Mouse (Mus musculus): ENCODE results near the gene Nptx2. TPM values are rescaled to one million over a fixed set of nuclear protein-coding genes. Genes with fewer than 3 reads are reported as not detected.

The Nptx2 gene
- 100 to 1,000 TPM; 125 to 133 TPM for total RNA-seq (2021)
- long read RNA-seq, experiment 1, transcript Nptx2-201 (5 exons, 2,536 nt), result major isoform, 97 of 108 reads
- long read RNA-seq, experiment 1, partial matches to known transcripts, result 9 of 108 reads
- long read RNA-seq, experiment 1, other reads (novel, unspliced or antisense), result 2 of 108 reads
- long read RNA-seq, experiment 2, transcript Nptx2-201 (5 exons, 2,536 nt), result major isoform, 74 of 85 reads
- long read RNA-seq, experiment 2, partial matches to known transcripts, result 6 of 85 reads
- long read RNA-seq, experiment 2, other reads (novel, unspliced or antisense), result 5 of 85 reads

DNA sequence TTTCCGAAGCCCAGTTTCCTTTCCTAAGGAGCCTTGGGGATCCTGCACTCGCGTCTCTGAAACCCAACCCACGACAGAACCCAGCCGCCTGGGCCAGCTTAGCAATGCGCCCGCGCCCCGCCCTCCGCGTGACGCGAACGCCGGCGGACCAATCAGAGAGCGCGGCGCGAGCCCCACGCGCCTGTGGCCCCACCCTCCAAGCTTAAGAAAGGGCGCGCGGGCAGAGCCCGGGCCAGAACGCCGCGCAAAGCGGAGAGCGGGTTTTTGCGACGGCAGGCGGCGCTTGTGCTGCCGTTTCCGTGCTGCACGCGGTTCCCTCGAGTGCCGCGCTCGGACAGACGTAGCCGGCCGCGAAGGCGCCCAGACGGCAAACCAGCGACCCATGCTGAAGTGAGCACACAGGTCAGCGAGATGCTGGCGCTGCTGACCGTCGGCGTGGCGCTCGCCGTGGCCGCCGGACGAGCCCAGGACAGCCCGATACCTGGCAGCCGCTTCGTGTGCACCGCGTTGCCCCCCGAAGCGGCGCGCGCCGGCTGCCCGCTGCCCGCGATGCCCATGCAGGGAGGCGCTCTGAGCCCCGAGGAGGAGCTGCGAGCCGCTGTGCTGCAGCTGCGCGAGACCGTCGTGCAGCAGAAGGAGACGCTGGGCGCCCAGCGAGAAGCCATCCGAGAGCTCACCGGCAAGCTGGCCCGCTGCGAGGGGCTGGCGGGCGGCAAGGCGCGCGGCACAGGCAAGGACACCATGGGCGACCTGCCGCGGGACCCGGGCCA is at the start of gene Nptx2:
Gene Nptx2 (plus strand): TSS at position 250 of the 770 bp plus-strand sequence.
- Histone ChIP-seq H3K4me3 (peak within 1 kb of the TSS; percentile 53), H3K27ac (peak within 1 kb of the TSS; percentile 70)
- peak; percentile 24 for TF ChIP-seq CTCF (IDR thresholded peaks at IDR 0.05)
- intact Hi-C loops (cut with DNase I), result loop anchor here (2.0 to 5.0 kb wide), 2 partner anchors 76 to 175 kb away; no protein-coding TSS in a partner anchor
- DNase-seq (ENCODE audit: extremely low spot score in 1 of 2, low spot score in 2 of 2), result peak; percentile 88 to 91

DNA sequence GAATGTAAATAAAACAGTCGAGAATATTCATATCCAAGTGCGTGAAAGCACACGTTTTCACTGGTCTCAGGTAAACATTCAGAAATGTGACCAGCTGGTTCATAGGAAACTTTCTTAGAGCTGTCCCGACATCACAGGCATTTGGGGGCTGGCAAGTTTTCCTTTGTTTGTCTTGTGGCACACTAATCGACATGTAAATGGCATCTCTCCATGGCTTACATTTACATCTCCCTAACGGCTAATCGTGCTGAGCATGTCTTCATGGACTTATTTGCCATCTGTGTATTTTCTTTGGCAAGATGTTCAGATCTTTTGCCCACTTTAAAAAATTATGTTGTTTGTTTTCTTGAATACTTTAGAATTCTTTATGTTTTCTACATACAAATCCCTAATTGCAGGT is 49.2 kb upstream of the Nptx2 start:
- TF ChIP-seq CTCF (IDR thresholded peaks at IDR 0.05), result no peak
- intact Hi-C loops (cut with DNase I), result no loop called here
- H3K27ac ChIP-seq, result no peak overlapping the region
- H3K4me3 ChIP-seq, result no peak overlapping the region
- no peak for DNase-seq (ENCODE audit: extremely low spot score in 1 of 2, low spot score in 2 of 2)

DNA sequence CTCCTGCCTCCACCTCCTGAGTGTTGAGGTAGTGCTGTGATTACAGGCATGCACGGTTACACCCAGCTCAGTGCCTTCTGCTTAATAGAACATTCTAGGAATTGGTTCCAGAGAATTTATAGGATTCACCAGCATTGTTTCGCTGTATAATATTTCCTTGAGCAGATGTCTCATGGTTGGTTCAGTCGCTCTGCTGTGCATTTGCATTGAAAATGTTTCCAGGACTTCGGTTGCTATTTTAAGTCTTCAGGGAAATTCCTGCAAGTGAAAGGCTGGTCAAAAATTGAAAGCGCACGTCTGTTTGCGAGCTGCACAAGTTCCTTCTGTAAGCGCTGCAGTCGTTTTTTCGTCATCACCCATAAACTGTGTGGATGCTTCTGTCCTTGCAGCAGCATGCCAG is 41.5 kb upstream of the Nptx2 start:
- no peak for TF ChIP-seq CTCF (IDR thresholded peaks at IDR 0.05)
- DNase-seq (ENCODE audit: extremely low spot score in 1 of 2, low spot score in 2 of 2), result no peak
- Histone ChIP-seq H3K27ac (no peak overlapping the region), H3K4me3 (no peak overlapping the region)
- intact Hi-C loops (cut with DNase I), result no loop called here

DNA sequence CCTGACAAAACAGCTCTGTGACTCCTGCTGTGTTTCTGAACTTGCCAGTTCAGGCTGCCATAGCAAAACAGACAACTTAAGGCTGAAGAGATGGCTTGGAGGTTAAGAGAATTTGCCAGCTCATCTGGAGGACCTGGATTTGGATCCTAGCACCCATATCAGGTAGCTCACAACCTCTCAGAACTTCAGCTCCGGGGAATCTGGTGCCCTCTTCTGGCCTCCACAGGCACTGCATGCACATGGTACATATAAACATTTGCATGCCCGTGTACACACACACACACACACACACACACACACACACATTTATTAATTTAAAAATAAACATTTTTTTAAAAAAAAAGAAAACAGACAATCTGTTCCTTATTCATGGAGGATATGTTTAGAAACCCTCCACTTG is 40.0 kb upstream of the Nptx2 start:
- Histone ChIP-seq H3K4me3 (no peak overlapping the region), H3K27ac (no peak overlapping the region)
- TF ChIP-seq CTCF (IDR thresholded peaks at IDR 0.05), result no peak; the same call in 1 of the 2 replicates
- DNase-seq (ENCODE audit: extremely low spot score in 1 of 2, low spot score in 2 of 2), result no peak
- intact Hi-C loops (cut with DNase I), result no loop called here

DNA sequence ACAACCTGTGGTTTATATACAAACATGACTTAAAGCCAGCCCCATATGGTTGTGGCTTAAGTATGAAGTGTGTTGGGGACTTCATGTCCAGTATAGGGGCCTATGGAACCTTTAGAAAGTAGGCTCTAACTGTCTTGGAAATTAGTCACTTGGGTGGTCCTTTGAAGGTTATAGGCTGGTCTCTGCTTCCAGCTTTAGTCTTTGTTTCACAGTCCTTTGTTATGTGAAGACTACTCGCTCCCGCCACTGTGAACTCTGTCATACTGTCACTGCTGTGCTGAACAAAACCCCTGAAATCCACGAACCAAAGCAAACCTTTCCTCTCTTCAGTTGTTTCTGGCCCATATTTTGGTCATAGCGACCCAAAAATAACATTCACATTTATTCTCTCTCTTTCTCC is 39.5 kb upstream of the Nptx2 start:
- no peak for TF ChIP-seq CTCF (IDR thresholded peaks at IDR 0.05)
- no peak for DNase-seq (ENCODE audit: extremely low spot score in 1 of 2, low spot score in 2 of 2)
- Histone ChIP-seq H3K27ac (no peak overlapping the region), H3K4me3 (no peak overlapping the region)
- intact Hi-C loops (cut with DNase I), result no loop called here

DNA sequence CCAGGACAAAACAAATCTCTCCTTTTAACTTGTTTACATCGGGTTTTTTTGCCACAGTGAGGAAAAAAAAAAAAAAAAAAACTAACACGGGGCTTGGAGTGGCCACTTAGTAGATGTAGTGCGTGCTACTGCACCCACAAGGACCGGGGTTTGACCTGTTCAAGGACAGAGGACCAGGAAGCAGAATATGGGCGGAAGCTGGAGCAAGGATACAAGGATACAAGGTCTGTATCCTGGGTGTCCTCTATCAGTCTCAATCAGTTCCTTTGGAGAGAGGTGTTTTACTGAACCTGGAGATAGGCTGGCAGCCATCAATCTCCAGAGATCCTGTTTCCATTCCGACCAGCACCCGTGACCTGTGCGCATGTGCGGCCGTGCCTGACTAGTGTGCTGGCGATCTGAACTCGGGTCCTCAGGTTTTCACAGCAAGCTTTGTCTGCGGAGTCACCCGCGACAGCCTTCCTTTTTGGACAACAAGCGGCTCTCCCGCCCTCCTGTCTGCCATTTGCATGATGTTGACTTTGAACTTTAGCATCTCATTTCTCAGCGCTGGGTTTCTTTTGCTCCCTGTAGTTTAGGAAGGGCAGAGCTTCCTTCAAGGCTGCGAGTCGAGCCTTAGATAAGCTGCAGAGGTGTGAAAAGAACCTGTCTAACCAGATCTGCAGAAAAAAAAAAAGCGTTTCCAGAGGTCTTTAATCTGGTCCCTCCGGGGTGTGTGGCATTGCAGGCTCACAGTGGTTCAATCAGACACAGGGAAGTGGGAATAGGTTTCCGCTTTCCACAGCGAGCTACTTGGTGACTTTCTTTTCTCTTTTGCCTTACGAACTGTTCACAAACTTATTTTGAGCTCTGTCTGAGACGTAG is 38.8 kb upstream of the Nptx2 start:
- H3K4me3 ChIP-seq, result no peak overlapping the region
- DNase-seq (ENCODE audit: extremely low spot score in 1 of 2, low spot score in 2 of 2), result no peak
- H3K27ac ChIP-seq, result no peak overlapping the region
- TF ChIP-seq CTCF (IDR thresholded peaks at IDR 0.05), result no peak
- intact Hi-C loops (cut with DNase I), result no loop called here

DNA sequence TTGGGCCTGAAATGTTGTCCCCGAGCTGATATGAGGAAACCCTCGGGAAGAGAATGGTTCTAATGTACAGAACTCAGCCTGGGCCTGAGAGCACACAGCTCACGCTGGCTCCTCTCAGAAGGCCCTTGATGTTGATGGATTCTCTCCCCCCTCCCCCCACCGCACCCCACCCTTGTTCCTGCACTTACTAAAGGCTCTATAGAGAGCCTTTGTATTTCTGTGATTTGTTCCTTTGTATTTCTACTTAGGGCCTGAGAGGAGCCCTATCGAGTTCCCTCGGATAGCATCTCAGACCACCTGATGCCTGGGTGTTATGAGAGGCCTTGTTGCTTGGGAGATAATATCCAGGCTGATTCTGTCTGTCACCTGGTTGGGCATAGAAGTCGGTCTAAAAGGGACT is 36.3 kb upstream of the Nptx2 start:
- no peak overlapping the region for H3K4me3 ChIP-seq
- DNase-seq (ENCODE audit: extremely low spot score in 1 of 2, low spot score in 2 of 2), result no peak
- intact Hi-C loops (cut with DNase I), result no loop called here
- no peak overlapping the region for H3K27ac ChIP-seq
- no peak for TF ChIP-seq CTCF (IDR thresholded peaks at IDR 0.05)

DNA sequence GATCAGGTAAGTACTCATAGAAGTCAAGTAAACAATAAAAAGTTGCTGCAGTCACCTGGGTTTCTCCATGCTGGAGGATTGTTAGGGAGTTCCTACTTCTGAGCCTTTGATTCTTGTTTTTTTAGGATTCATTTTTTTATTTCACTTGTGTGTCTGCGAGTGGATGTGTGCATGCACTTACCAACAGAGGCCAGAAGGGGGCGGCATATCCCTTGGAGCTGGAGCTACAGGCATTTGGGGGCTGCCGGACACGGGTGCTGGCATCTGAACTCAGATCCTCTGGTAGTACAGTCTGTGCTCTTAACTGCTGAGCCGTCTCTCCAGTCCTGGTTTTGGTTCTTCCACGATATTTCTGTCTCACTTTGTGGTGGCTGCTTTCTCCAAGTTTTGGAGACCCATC is 31.0 kb upstream of the Nptx2 start:
- intact Hi-C loops (cut with DNase I), result no loop called here
- TF ChIP-seq CTCF (IDR thresholded peaks at IDR 0.05), result peak; percentile 35
- no peak for DNase-seq (ENCODE audit: extremely low spot score in 1 of 2, low spot score in 2 of 2)
- Histone ChIP-seq H3K27ac (no peak overlapping the region), H3K4me3 (no peak overlapping the region)

DNA sequence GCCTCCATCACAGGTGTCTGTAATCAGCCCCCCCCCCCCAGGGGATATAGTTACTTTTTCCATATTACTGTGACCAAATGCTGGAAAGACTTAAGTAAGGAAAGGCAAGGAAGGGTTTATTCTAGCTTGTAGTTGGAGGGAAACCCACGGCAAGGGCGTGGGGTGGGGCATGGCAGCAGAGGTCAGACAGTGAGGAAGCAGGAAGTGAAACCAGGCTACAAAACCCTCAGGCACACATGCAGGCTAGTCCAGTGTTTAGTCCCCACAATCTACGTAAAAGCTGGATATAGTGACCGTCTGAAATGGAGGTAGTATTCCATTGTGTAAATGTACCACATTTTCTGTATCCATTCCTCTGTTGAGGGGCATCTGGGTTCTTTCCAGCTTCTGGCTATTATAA is 30.5 kb upstream of the Nptx2 start:
- Histone ChIP-seq H3K27ac (no peak overlapping the region), H3K4me3 (no peak overlapping the region)
- no peak for DNase-seq (ENCODE audit: extremely low spot score in 1 of 2, low spot score in 2 of 2)
- intact Hi-C loops (cut with DNase I), result no loop called here
- no peak for TF ChIP-seq CTCF (IDR thresholded peaks at IDR 0.05)

DNA sequence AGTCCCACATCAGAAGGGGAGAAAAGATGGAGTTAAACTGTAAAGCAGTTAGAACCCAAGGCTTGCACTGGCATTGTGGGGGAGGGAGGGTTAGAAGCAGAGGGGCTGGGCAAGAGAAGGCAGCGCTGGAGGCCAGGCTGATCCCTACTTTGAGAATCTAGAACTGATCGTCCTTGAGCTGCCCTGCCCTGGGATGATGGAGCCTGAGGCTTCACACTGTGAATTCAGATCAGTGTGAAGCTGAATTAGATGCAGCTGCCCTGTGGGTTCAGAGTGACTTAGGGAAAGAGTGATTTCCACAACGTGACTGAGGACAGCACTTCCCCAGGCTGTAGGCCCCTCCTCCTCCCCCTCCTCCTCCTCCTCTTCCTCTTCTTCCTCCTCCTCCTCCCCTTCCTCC is 25.6 kb upstream of the Nptx2 start:
- no peak overlapping the region for H3K4me3 ChIP-seq
- DNase-seq (ENCODE audit: extremely low spot score in 1 of 2, low spot score in 2 of 2), result no peak
- no peak for TF ChIP-seq CTCF (IDR thresholded peaks at IDR 0.05)
- intact Hi-C loops (cut with DNase I), result no loop called here
- H3K27ac ChIP-seq, result no peak overlapping the region

DNA sequence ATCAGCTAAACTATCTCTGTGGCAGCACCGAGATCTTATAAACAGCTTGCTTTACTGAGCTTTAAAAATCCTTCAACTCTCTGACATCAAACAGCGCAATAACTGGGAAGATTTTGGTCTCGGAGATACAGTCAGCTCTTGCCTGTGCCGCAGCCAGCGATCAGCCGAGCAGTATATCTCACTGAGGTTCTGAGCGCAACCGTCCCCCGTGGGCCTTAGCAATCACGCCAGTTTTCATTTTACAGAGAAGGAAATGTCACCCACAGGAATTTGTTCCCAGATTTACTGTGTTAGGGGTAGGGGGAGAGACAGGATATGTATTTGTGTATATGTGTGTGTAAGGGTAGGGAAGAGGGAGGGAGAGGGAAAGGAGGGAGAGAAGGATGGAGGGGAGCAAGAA is 20.9 kb upstream of the Nptx2 start:
- no peak overlapping the region for H3K4me3 ChIP-seq
- no peak for TF ChIP-seq CTCF (IDR thresholded peaks at IDR 0.05)
- intact Hi-C loops (cut with DNase I), result no loop called here
- DNase-seq (ENCODE audit: extremely low spot score in 1 of 2, low spot score in 2 of 2), result no peak
- no peak overlapping the region for H3K27ac ChIP-seq

DNA sequence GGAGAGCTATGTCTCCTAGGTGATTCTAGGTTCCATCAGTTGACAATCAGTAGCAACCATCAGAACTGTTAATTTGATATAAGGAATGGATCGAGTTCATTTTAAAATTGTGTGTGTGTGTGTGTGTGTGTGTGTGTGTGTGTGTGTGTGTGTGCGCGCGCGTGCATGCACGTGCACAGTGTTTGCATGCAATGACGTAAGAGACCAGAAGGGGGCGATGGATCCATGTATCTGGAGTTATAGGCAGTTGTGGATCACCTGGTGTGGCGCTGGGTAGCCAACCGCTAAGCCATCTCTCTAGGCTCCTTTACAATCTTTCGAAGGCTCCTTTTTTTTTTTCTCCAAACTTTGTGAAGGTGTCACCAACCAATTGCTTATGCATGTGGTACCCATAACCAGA is 16.6 kb upstream of the Nptx2 start:
- no peak overlapping the region for H3K27ac ChIP-seq

More for the DNA sequence above, 16.6 kb upstream of the Nptx2 start:
- intact Hi-C loops (cut with DNase I), result no loop called here
- no peak for TF ChIP-seq CTCF (IDR thresholded peaks at IDR 0.05)
- no peak for DNase-seq (ENCODE audit: extremely low spot score in 1 of 2, low spot score in 2 of 2)
- H3K4me3 ChIP-seq, result no peak overlapping the region
